Mouse (Mus musculus) C2C12 (cell line): ENCODE measurements around the gene Cd300ld2.

Experiments
- CTCF ChIP-seq: IDR thresholded peaks from one replicate; pipeline ENCODE4 v1.5.1; 2011; ENCODE audit not compliant: control insufficient read depth, insufficient read depth, insufficient read length
- MAX ChIP-seq: IDR thresholded peaks from one replicate; pipeline ENCODE4 v1.6.1; 2011; ENCODE audit warnings: mild to moderate bottlenecking, control low read depth
- MYOD1 ChIP-seq: IDR thresholded peaks from one replicate; pipeline ENCODE4 v1.6.1; 2011; ENCODE audit warnings: low read depth; ENCODE audit not compliant: control insufficient read depth, insufficient read length
- MYOG ChIP-seq: IDR thresholded peaks from one replicate; pipeline ENCODE4 v1.6.1; 2011; ENCODE audit not compliant: control insufficient read depth, insufficient read length; ENCODE audit errors: extremely low read depth

DNA sequence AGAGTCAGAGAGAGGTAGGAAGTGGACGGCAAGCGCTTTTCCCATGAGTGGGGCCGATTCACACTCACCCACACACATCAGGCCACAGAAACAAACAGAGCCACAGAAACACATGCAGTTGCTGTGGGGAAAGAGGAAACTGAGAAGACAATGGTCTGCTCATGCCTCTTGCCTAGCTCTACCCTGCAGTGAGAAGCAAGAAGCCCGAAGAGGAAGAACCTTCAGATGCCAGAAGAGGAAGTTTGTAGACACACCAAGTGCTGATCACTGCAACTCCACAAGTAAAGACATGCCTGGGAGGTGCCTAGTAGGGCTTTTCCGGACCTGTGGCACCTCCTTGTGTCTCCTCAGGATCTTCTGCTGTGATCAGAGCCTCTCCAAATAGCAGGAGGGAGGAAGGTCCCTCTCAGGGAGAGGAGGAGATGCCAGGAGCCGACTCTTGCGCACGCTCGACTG lies 47.2 kb downstream of the Cd300ld2 start, which contains the start of gene Cd300c:
- TF ChIP-seq CTCF = no peak
- no peak for TF ChIP-seq MYOD1
- TF ChIP-seq MAX = no peak
- no peak for TF ChIP-seq MYOG
